Mouse (Mus musculus) hindbrain, embryonic 11.5 days (tissue): ENCODE measurements at regions not wholly inside any gene's neighbourhood (a gene's known extent, or its start where the extent isn't known, plus 50 kb on each side); places are given as distances from the start of the nearest gene placed in this dataset.

Source experiments
- ATAC-seq: fragments of 200-750 bp; cut with Nextera tagmentation; 2 replicates; pipeline ENCODE4 v1.8.0; 2017; ENCODE audit warnings: mild to moderate bottlenecking, moderate TSS enrichment, moderate library complexity; ENCODE audit not compliant: low FRiP score
- DNase-seq: peaks from one replicate; pipeline ENCODE4 v3.0.0-alpha.2; 2015; ENCODE audit warnings: low spot score
- H3K27ac ChIP-seq: fragments of 300-500 bp; sonication (generic); 2 replicates; pipeline ENCODE4 v1.5.1; 2014; ENCODE audit warnings: mild to moderate bottlenecking, low read depth, low read length
- H3K27me3 ChIP-seq: fragments of 300-500 bp; sonication (generic); 2 replicates; pipeline ENCODE4 v1.6.1; 2014; ENCODE audit warnings: mild to moderate bottlenecking, low read length, moderate library complexity, mixed read lengths; ENCODE audit not compliant: control insufficient read depth, insufficient read depth
- H3K36me3 ChIP-seq: fragments of 300-500 bp; sonication (generic); 2 replicates; pipeline ENCODE4 v1.6.1; 2014; ENCODE audit warnings: mild to moderate bottlenecking, low read length, moderate library complexity, mixed read lengths; ENCODE audit not compliant: control insufficient read depth, insufficient read depth
- H3K4me1 ChIP-seq: fragments of 300-500 bp; sonication (generic); replicated peaks from 2 replicates; pipeline ENCODE4 v1.6.1; 2014; ENCODE audit warnings: low read length, mixed read lengths; ENCODE audit not compliant: control insufficient read depth, insufficient read depth
- H3K4me2 ChIP-seq: fragments of 300-500 bp; sonication (generic); replicated peaks from 2 replicates; pipeline ENCODE4 v1.6.1; 2014; ENCODE audit warnings: mild to moderate bottlenecking, low read depth, low read length
- H3K4me3 ChIP-seq: fragments of 300-500 bp; sonication (generic); 2 replicates; pipeline ENCODE4 v1.5.1; 2014; ENCODE audit warnings: low read depth, low read length
- H3K9ac ChIP-seq: fragments of 300-500 bp; sonication (generic); 2 replicates; pipeline ENCODE4 v1.6.1; 2014; ENCODE audit warnings: low read depth, low read length
- H3K9me3 ChIP-seq: fragments of 300-500 bp; sonication (generic); 2 replicates; pipeline ENCODE4 v1.6.1; 2016; ENCODE audit warnings: low read length; ENCODE audit not compliant: control insufficient read depth
- WGBS: fragments of 180-500 bp; shearing (Covaris S2); extraction: QIAGEN DNeasy Blood & Tissue Kit; methylation state at CpG from one replicate; pipeline ENCODE4 v1.1.7; 2014; 5-methylcytosine and 5-hydroxymethylcytosine counted together

GRCm38 (mm10) chr19:55985518-55985917 lies 243.9 kb downstream of the Tcf7l2 start:
- H3K36me3 ChIP-seq = no peaks in the 10 kb centered on the region
- H3K27me3 ChIP-seq = no peaks in the 10 kb centered on the region
- WGBS = 75% methylated on average over 4 of the region's 4 CpGs
- H3K27ac ChIP-seq = no peak overlapping the region
- H3K4me2 ChIP-seq = no peak overlapping the region
- no peak for DNase-seq
- H3K4me3 ChIP-seq = no peak overlapping the region
- H3K9me3 ChIP-seq = no peaks in the 10 kb centered on the region
- ATAC-seq = no peak
- H3K4me1 ChIP-seq = no peaks in the 10 kb centered on the region
- no peak overlapping the region for H3K9ac ChIP-seq

GRCm38 (mm10) chr19:55991791-55992726 lies 250.4 kb downstream of the Tcf7l2 start:
- Histone ChIP-seq H3K27me3 (peaks cover 2% of the 10 kb centered on the region; the same call in 1 of the 2 replicates), H3K27ac (no peak overlapping the region), H3K9ac (no peak overlapping the region), H3K9me3 (no peaks in the 10 kb centered on the region), H3K4me1 (peaks cover 2% of the 10 kb centered on the region), H3K36me3 (no peaks in the 10 kb centered on the region), H3K4me3 (no peak overlapping the region), H3K4me2 (no peak overlapping the region; the same call in 1 of the 2 replicates)
- ATAC-seq = no peak
- 60% methylated on average over 21 of the region's 21 CpGs for WGBS
- no peak for DNase-seq

- ATAC-seq (no peak), DNase-seq (no peak)
- 90% methylated on average over 5 of the region's 5 CpGs for WGBS
- Histone ChIP-seq H3K36me3 (no peaks in the 10 kb centered on the region), H3K4me1 (peaks cover 2% of the 10 kb centered on the region), H3K4me3 (no peak overlapping the region), H3K27me3 (peaks cover 4% of the 10 kb centered on the region; the same call in 1 of the 2 replicates), H3K9ac (no peak overlapping the region), H3K27ac (no peak overlapping the region), H3K9me3 (no peaks in the 10 kb centered on the region), H3K4me2 (no peak overlapping the region)
Observed at GRCm38 (mm10) chr19:55992727-55993066, 251.1 kb downstream of the Tcf7l2 start.

DNA sequence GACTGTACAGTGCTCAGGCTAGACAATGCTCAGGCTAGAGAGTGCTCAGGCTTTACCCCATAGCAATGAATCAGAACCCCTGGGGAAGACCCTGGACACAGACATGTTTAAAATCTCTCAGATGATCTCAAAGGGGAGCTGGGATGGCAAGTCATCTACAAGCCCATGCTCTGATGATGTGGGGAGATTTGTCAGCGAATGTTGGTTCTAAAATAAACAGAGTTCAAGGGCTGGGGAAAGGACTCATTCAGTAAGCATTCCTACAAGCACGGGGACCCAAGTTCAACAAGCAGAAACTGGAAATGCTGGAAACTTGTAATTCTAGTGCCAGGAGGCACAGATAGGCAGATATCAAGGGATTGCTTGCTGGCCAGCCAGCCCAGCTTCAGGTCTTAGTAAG lies 254.1 kb downstream of the Tcf7l2 start:
- WGBS = 90% methylated on average over 2 of the region's 2 CpGs
- no peak for ATAC-seq
- Histone ChIP-seq H3K4me3 (no peak overlapping the region), H3K27ac (no peak overlapping the region), H3K4me1 (peaks cover 2% of the 10 kb centered on the region), H3K9ac (no peak overlapping the region), H3K9me3 (no peaks in the 10 kb centered on the region), H3K4me2 (no peak overlapping the region), H3K36me3 (no peaks in the 10 kb centered on the region), H3K27me3 (peaks cover 4% of the 10 kb centered on the region; the same call in 1 of the 2 replicates)
- no peak for DNase-seq

DNA sequence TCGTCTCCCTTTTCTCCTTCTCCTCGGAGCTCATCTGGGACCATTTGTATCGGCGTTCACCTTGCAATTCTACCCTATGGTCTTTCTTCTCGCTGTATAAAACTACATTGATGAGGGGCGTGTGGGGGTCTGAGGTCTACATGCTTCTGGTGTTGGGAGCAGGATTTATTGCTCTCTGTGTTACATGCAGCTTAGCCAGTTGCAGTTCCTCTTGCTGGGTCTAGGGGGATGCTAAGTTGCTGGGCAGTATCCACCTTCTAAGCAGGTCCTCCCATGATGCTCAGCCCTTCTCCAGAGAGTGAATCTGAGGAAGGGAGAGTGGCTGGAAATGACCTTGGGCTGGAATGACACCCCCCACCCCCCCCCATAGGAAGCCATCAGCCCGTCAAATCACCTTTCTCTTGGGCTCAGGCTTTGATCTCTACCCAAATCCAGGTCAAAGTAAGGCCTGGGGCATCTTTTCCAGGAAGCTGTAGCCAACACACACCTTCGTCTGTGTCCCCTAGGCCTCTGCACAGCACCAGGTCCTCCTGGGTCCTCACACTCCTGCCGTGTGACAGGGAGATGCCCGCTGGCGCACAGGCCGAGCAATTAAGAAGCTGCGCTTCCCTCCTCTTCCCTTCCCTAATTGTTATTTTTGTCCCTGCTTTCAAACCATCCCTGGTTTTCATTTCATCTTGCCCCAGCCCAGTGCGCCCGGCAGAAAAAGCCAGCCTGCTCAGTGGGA lies 257.0 kb downstream of the Tcf7l2 start:
- 73% methylated on average over 15 of the region's 15 CpGs for WGBS
- DNase-seq = no peak
- ATAC-seq = no peak

GRCm38 (mm10) chr19:55999409-55999808 lies 257.8 kb downstream of the Tcf7l2 start:
- H3K27ac ChIP-seq = no peak overlapping the region
- no peak overlapping the region for H3K4me2 ChIP-seq
- no peaks in the 10 kb centered on the region for H3K9me3 ChIP-seq
- H3K9ac ChIP-seq = no peak overlapping the region
- H3K27me3 ChIP-seq = peaks cover 4% of the 10 kb centered on the region; the same call in 1 of the 2 replicates
- 68% methylated on average over 3 of the region's 3 CpGs for WGBS
- H3K4me3 ChIP-seq = no peak overlapping the region
- no peak for ATAC-seq
- no peaks in the 10 kb centered on the region for H3K36me3 ChIP-seq
- no peak for DNase-seq
- no peaks in the 10 kb centered on the region for H3K4me1 ChIP-seq

More for the DNA sequence above, 257.0 kb downstream of the Tcf7l2 start:
- Histone ChIP-seq H3K27me3 (peaks cover 4% of the 10 kb centered on the region; the same call in 1 of the 2 replicates), H3K36me3 (no peaks in the 10 kb centered on the region), H3K4me1 (no peaks in the 10 kb centered on the region), H3K27ac (no peak overlapping the region), H3K9me3 (no peaks in the 10 kb centered on the region), H3K9ac (no peak overlapping the region), H3K4me3 (no peak overlapping the region), H3K4me2 (no peak overlapping the region)

GRCm38 (mm10) chr19:56001428-56001827 lies 259.8 kb downstream of the Tcf7l2 start:
- DNase-seq (no peak), ATAC-seq (no peak)
- no peak overlapping the region for H3K4me3 ChIP-seq
- no peaks in the 10 kb centered on the region for H3K4me1 ChIP-seq
- peaks cover 4% of the 10 kb centered on the region; the same call in 1 of the 2 replicates for H3K27me3 ChIP-seq
- H3K9me3 ChIP-seq = no peaks in the 10 kb centered on the region
- H3K36me3 ChIP-seq = no peaks in the 10 kb centered on the region
- H3K9ac ChIP-seq = no peak overlapping the region
- 88% methylated on average over 3 of the region's 3 CpGs for WGBS
- no peak overlapping the region for H3K27ac ChIP-seq
- no peak overlapping the region for H3K4me2 ChIP-seq

DNA sequence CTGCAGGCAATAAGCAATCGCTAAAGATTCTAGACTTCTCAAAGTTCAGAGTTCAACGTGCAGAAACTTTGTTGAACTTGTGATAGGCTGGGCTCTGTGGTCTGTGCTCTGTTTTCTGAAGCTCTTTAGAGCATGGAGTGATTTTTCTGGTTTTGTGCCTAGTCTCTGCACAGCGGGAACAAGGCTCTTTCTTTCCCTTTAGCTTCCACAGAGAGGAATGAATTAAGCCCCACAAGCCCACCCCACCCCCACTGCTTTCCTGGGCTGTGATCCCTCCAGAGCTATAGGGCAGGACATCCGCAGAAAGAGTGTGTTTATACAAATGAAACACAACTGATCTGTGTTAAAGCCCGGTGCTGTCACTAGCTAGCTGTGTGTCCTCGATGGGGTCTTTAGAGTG lies 264.3 kb downstream of the Tcf7l2 start:
- H3K4me3 ChIP-seq = no peak overlapping the region
- no peaks in the 10 kb centered on the region for H3K27me3 ChIP-seq
- no peak for ATAC-seq
- no peaks in the 10 kb centered on the region for H3K4me1 ChIP-seq
- H3K9ac ChIP-seq = no peak overlapping the region
- H3K4me2 ChIP-seq = no peak overlapping the region
- 0 out of 2 replicates have a peak, but pooled peaks cover 2% of the 10 kb centered on the region for H3K9me3 ChIP-seq
- H3K27ac ChIP-seq = no peak overlapping the region
- H3K36me3 ChIP-seq = no peaks in the 10 kb centered on the region
- DNase-seq = no peak
- 50% methylated on average over 6 of the region's 6 CpGs for WGBS
